Mouse (Mus musculus) kidney, adult 2 months (tissue): ENCODE measurements around the gene Mark2. TPM values are rescaled to one million over a fixed set of nuclear protein-coding genes. Genes with fewer than 3 reads are reported as not detected.

ENCODE experiments used
- DNase-seq: peaks from one replicate; pipeline ENCODE4 v3.0.0; 2021
- H3K27ac ChIP-seq: fragments of 200-500 bp; 2 replicates; pipeline ENCODE4 v1.5.1; 2012; ENCODE audit warnings: low read depth, low read length, control low read depth, inconsistent platforms; ENCODE audit not compliant: insufficient read depth
- H3K27me3 ChIP-seq: fragments of 200-500 bp; replicated peaks from 2 replicates; pipeline ENCODE4 v1.6.1; 2012; ENCODE audit warnings: mild to moderate bottlenecking, moderate library complexity, low read length, inconsistent platforms; ENCODE audit not compliant: control insufficient read depth, insufficient read depth
- H3K36me3 ChIP-seq: fragments of 200-500 bp; 2 replicates; pipeline ENCODE4 v1.6.1; 2012; ENCODE audit warnings: mild to moderate bottlenecking, moderate library complexity, low read length, inconsistent platforms; ENCODE audit not compliant: control insufficient read depth, insufficient read depth
- H3K4me1 ChIP-seq: fragments of 200-500 bp; 2 replicates; pipeline ENCODE4 v1.6.1; 2011; ENCODE audit warnings: low read length; ENCODE audit not compliant: control insufficient read depth, insufficient read depth
- H3K4me3 ChIP-seq: fragments of 200-500 bp; 2 replicates; pipeline ENCODE4 v1.5.1; 2011; ENCODE audit warnings: mild to moderate bottlenecking, low read depth, low read length, control low read depth; ENCODE audit not compliant: insufficient read depth
- CTCF ChIP-seq: fragments of 200-500 bp; conservative IDR thresholded peaks from 2 replicates; pipeline ENCODE4 v1.5.1; 2011; ENCODE audit warnings: low read depth, mild to moderate bottlenecking, control low read depth, low read length, moderate library complexity, mixed read lengths; ENCODE audit not compliant: insufficient read depth, insufficient read length
- POLR2A ChIP-seq: fragments of 200-500 bp; IDR thresholded peaks from one replicate; pipeline ENCODE4 v1.6.1; 2011; ENCODE audit warnings: low read depth, low read length, control low read depth
- WGBS: fragments of 180-500 bp; shearing (Covaris S2); methylation state at CpG from one replicate; pipeline ENCODE4 v1.1.7; 2018; 5-methylcytosine and 5-hydroxymethylcytosine counted together
- polyA plus RNA-seq: library from polyadenylated mRNA; depleted of rRNA; stranded (reverse); fragments of >200 nt; gene quantifications from 2 replicates; pipeline ENCODE4 v1.2.3, GENCODE M21; 2012

Gene Mark2
- polyA plus RNA-seq, 1 experiment: 85.0 TPM

- Histone ChIP-seq H3K27ac (no peak overlapping the region), H3K36me3 (no peaks in the 10 kb centered on the region), H3K4me1 (peaks cover 24% of the 10 kb centered on the region), H3K4me3 (no peak overlapping the region), H3K27me3 (no peaks in the 10 kb centered on the region)
- TF ChIP-seq CTCF (no peak), POLR2A (no peak)
- DNase-seq: no peak
- 83% methylated on average over 2 of the region's 2 CpGs for WGBS
These were observed 986 bp upstream of the Mark2 start for GRCm38 (mm10) chr19:7342646-7343045.

- 2% methylated on average over 33 of the region's 46 CpGs for WGBS
- H3K27ac ChIP-seq: peak overlapping the region; percentile 79
- peaks cover 35% of the 10 kb centered on the region for H3K4me1 ChIP-seq
- peak overlapping the region; percentile 92 for H3K4me3 ChIP-seq
- DNase-seq: peak; percentile 11
- no peaks in the 10 kb centered on the region for H3K36me3 ChIP-seq
- H3K27me3 ChIP-seq: no peaks in the 10 kb centered on the region
- no peak for TF ChIP-seq POLR2A
- TF ChIP-seq CTCF: no peak
These were observed 732 bp downstream of the Mark2 start for GRCm38 (mm10) chr19:7340780-7341475.

GRCm38 (mm10) chr19:7340371-7340779 is 1.3 kb downstream of the Mark2 start:
- peak; percentile 46 for DNase-seq
- peak overlapping the region; percentile 92 for H3K4me3 ChIP-seq
- no peak for TF ChIP-seq POLR2A
- TF ChIP-seq CTCF: no peak

GRCm38 (mm10) chr19:7339867-7340266 is 1.8 kb downstream of the Mark2 start:
- DNase-seq: no peak
- WGBS: 25% methylated on average over 4 of the region's 4 CpGs

More at GRCm38 (mm10) chr19:7340371-7340779, 1.3 kb downstream of the Mark2 start:
- Histone ChIP-seq H3K27me3 (no peaks in the 10 kb centered on the region), H3K36me3 (no peaks in the 10 kb centered on the region), H3K27ac (peak overlapping the region; percentile 79), H3K4me1 (peaks cover 35% of the 10 kb centered on the region)
- WGBS: under 1% methylated on average over 15 of the region's 15 CpGs

GRCm38 (mm10) chr19:7339026-7339425 is 2.6 kb downstream of the Mark2 start:
- Histone ChIP-seq H3K4me1 (peaks cover 35% of the 10 kb centered on the region), H3K27me3 (no peaks in the 10 kb centered on the region), H3K36me3 (no peaks in the 10 kb centered on the region), H3K4me3 (peak overlapping the region; percentile 92), H3K27ac (peak overlapping the region; percentile 39)
- DNase-seq: peak; percentile 72
- TF ChIP-seq POLR2A (no peak), CTCF (no peak)
- 7% methylated on average over 5 of the region's 5 CpGs for WGBS

More at GRCm38 (mm10) chr19:7339867-7340266, 1.8 kb downstream of the Mark2 start:
- Histone ChIP-seq H3K36me3 (no peaks in the 10 kb centered on the region), H3K4me3 (peak overlapping the region; percentile 92), H3K27me3 (no peaks in the 10 kb centered on the region), H3K4me1 (peaks cover 35% of the 10 kb centered on the region), H3K27ac (peak overlapping the region; percentile 79)
- TF ChIP-seq POLR2A: no peak
- TF ChIP-seq CTCF: no peak

- no peak for DNase-seq
- no peak overlapping the region for H3K27ac ChIP-seq
- WGBS: 45% methylated on average over 2 of the region's 2 CpGs
- H3K27me3 ChIP-seq: no peaks in the 10 kb centered on the region
- H3K36me3 ChIP-seq: no peaks in the 10 kb centered on the region
- peaks cover 35% of the 10 kb centered on the region for H3K4me1 ChIP-seq
- no peak overlapping the region for H3K4me3 ChIP-seq
- no peak for TF ChIP-seq POLR2A
These were observed 3.8 kb downstream of the Mark2 start for GRCm38 (mm10) chr19:7337781-7338342.

- WGBS: 70% methylated on average over 4 of the region's 4 CpGs
- TF ChIP-seq POLR2A (no peak), CTCF (no peak)
- no peak for DNase-seq
- H3K36me3 ChIP-seq: no peaks in the 10 kb centered on the region
- H3K27ac ChIP-seq: no peak overlapping the region; the same call in 1 of the 2 replicates
- no peak overlapping the region for H3K4me3 ChIP-seq
- no peaks in the 10 kb centered on the region for H3K27me3 ChIP-seq
- peaks cover 34% of the 10 kb centered on the region for H3K4me1 ChIP-seq
These were observed 6.0 kb downstream of the Mark2 start for GRCm38 (mm10) chr19:7335656-7336055.
